Mouse (Mus musculus): ENCODE measurements around the gene Zfp872.
"Not testable (repeated sequence)": the region's sequence is repeated elsewhere in the genome, so short reads cannot be mapped to it uniquely, and the experiment has no call there.

The Zfp872 gene

GRCm38 (mm10) chr9:22172318-22172717, 15.6 kb upstream of the Zfp872 start:
- DNase-seq = no peak

GRCm38 (mm10) chr9:22196412-22196811, 8.5 kb downstream of the Zfp872 start:
- no peak for DNase-seq

- no peak for DNase-seq
Observed at GRCm38 (mm10) chr9:22213785-22214194, 25.9 kb downstream of the Zfp872 start.

GRCm38 (mm10) chr9:22214549-22214948, 26.7 kb downstream of the Zfp872 start:
- no peak for DNase-seq

GRCm38 (mm10) chr9:22216705-22217104, 28.8 kb downstream of the Zfp872 start:
- DNase-seq = no peak

- DNase-seq = no peak
Observed at GRCm38 (mm10) chr9:22217858-22218493, 30.1 kb downstream of the Zfp872 start.

- no peak for DNase-seq
Observed at GRCm38 (mm10) chr9:22224066-22224465, 36.2 kb downstream of the Zfp872 start.

- peak in 1 of 2 experiments; percentile 31 for DNase-seq
Observed at GRCm38 (mm10) chr9:22224536-22225503, 36.9 kb downstream of the Zfp872 start.

GRCm38 (mm10) chr9:22225581-22226388, 37.9 kb downstream of the Zfp872 start, which contains the start of gene Zfp809:
Gene Zfp809, plus strand, starts transcription at chr9:22225714.
- peak; percentile 99 for DNase-seq

- DNase-seq = not testable (repeated sequence)
Observed at GRCm38 (mm10) chr9:22226389-22226673, 38.4 kb downstream of the Zfp872 start.

- DNase-seq = no peak
Observed at GRCm38 (mm10) chr9:22226846-22227245, 39.0 kb downstream of the Zfp872 start.

- DNase-seq = no peak
Observed at GRCm38 (mm10) chr9:22229386-22230026, 41.6 kb downstream of the Zfp872 start.

GRCm38 (mm10) chr9:22230061-22230460, 42.2 kb downstream of the Zfp872 start:
- DNase-seq = no peak

- DNase-seq = no peak
Observed at GRCm38 (mm10) chr9:22230556-22230955, 42.7 kb downstream of the Zfp872 start.

- DNase-seq = no peak
Observed at GRCm38 (mm10) chr9:22240001-22240400, 52.1 kb downstream of the Zfp872 start.

- no peak for DNase-seq
Observed at GRCm38 (mm10) chr9:22244242-22244641, 56.4 kb downstream of the Zfp872 start.

All from spleen, adult 18-20 months (tissue).